Mouse (Mus musculus): ENCODE measurements around the gene Prkce. TPM values are rescaled to one million over a fixed set of nuclear protein-coding genes. Genes with fewer than 3 reads are reported as not detected.

The Prkce gene
- polyA plus RNA-seq, 1 experiment from 2014 or later, result 6.2 TPM

- H3K4me2 ChIP-seq, result no peak overlapping the region
- no peak for ATAC-seq (ENCODE audit: extremely low read depth, insufficient number of reproducible peaks, low FRiP score, low TSS enrichment)
- no peak overlapping the region for H3K4me3 ChIP-seq
- 82% methylated on average over 17 of the region's 17 CpGs for WGBS
- peaks cover 74% of the 10 kb centered on the region for H3K4me1 ChIP-seq
- no peaks in the 10 kb centered on the region for H3K27me3 ChIP-seq (replicated peaks)
- peak overlapping the region; percentile 95 for H3K27ac ChIP-seq (replicated peaks)
- no peaks in the 10 kb centered on the region for H3K36me3 ChIP-seq
- no peaks in the 10 kb centered on the region for H3K9me3 ChIP-seq
- H3K9ac ChIP-seq, result no peak overlapping the region
Measured at GRCm38 (mm10) chr17:86304923-86305630, 137.5 kb downstream of the Prkce start.

- H3K27me3 ChIP-seq (replicated peaks), result no peaks in the 10 kb centered on the region
- no peak for ATAC-seq (ENCODE audit: extremely low read depth, insufficient number of reproducible peaks, low FRiP score, low TSS enrichment)
- peak overlapping the region; percentile 29; the same call in 1 of the 2 replicates for H3K9ac ChIP-seq
- no peak overlapping the region for H3K4me3 ChIP-seq
- 68% methylated on average over 7 of the region's 7 CpGs for WGBS
- no peaks in the 10 kb centered on the region for H3K36me3 ChIP-seq
- H3K4me2 ChIP-seq, result no peak overlapping the region
- no peak overlapping the region for H3K27ac ChIP-seq (replicated peaks)
- no peaks in the 10 kb centered on the region for H3K9me3 ChIP-seq
- H3K4me1 ChIP-seq, result peaks cover 72% of the 10 kb centered on the region
Measured at GRCm38 (mm10) chr17:86306161-86306560, 138.6 kb downstream of the Prkce start.

DNA sequence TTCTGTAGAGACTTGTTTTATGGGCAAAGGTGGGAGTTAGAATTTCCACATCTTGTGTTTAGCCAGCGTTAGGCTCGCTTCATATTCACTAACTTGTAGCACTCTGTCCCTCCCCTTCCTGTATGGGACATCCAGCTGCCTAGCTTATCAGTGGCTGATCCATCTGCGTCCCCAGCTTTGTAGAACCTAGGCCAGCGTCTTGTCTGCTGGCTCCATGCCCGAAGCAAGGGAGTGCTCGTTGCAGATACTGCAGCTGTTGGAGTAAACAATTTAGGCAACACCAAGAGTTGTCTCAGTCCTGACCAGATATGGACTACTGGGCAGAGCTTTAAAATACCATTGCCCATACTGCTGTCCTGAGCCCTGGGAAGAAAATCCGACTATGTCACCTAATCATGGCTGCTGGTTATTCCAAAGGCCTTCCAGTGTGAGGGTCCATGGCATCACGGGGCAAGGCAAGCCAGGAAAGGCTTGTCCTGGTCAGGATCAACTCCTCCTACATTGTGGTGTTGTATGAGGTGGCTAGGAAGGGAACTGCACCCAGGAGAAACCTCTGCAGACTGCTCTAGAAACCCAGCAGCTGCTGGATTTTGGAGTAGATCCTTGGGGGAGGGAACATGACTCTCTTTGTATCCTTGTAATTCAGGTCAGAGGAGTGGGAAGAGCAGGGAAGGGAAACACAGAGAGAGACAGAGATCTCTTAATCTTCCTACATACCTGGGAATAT is 146.0 kb downstream of the Prkce start:
- Histone ChIP-seq H3K27me3 (replicated peaks) (no peaks in the 10 kb centered on the region), H3K27ac (replicated peaks) (peak overlapping the region; percentile 54), H3K9ac (no peak overlapping the region), H3K4me3 (no peak overlapping the region), H3K4me1 (peaks cover 48% of the 10 kb centered on the region), H3K36me3 (no peaks in the 10 kb centered on the region), H3K4me2 (0 out of 2 replicates have a peak overlapping the region, but pooled peaks have one; percentile 1), H3K9me3 (no peaks in the 10 kb centered on the region)
- 26% methylated on average over 8 of the region's 8 CpGs for WGBS
- ATAC-seq (ENCODE audit: extremely low read depth, insufficient number of reproducible peaks, low FRiP score, low TSS enrichment), result no peak

DNA sequence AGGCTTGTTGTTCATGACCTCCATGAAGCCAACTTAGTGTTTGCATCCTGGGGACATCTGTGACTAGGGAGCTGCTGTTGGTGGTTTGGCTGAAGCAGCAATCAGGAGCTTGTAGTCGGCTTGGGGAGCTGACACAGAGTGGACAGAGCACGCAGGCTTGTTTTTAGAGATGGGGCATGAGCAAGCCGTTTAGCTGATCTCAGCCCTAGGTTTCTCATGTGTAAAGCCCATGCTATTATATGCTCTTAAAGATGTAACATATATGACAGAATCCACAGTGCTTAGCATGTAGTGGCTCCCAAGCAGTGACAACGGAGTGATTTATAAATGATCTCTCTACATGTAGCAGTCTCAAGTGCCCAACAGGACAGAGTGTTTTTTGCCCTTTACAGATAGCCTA is 148.3 kb downstream of the Prkce start:
- Histone ChIP-seq H3K4me1 (peaks cover 38% of the 10 kb centered on the region), H3K4me2 (no peak overlapping the region), H3K4me3 (no peak overlapping the region), H3K9me3 (0 out of 2 replicates have a peak, but pooled peaks cover 3% of the 10 kb centered on the region), H3K27me3 (replicated peaks) (no peaks in the 10 kb centered on the region), H3K36me3 (no peaks in the 10 kb centered on the region), H3K9ac (no peak overlapping the region), H3K27ac (replicated peaks) (no peak overlapping the region)
- no peak for ATAC-seq (ENCODE audit: extremely low read depth, insufficient number of reproducible peaks, low FRiP score, low TSS enrichment)
- 81% methylated on average over 4 of the region's 4 CpGs for WGBS

DNA sequence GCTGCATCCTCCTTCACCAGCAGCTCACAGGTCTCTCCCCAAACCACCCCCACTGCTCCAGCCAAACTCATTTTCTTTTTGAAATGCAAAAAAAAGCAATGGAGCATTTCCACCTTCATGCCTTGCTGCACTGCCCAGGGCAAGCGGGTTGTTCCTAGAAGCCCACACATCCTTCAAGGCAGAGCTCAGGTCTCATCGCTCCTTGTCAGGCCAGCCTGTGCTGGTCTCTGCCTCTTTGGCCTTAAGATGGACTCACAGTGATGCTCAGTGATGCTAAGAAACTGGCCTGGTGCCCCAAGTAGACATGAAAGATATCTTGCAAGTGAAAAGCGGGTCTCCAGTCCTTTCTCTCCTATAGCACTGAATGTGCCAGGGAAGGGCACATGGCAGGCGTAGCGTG is 149.2 kb downstream of the Prkce start:
- Histone ChIP-seq H3K9me3 (0 out of 2 replicates have a peak, but pooled peaks cover 3% of the 10 kb centered on the region), H3K27me3 (replicated peaks) (no peaks in the 10 kb centered on the region), H3K4me3 (no peak overlapping the region), H3K4me2 (no peak overlapping the region), H3K4me1 (peaks cover 31% of the 10 kb centered on the region), H3K9ac (no peak overlapping the region), H3K36me3 (no peaks in the 10 kb centered on the region), H3K27ac (replicated peaks) (no peak overlapping the region)
- no peak for ATAC-seq (ENCODE audit: extremely low read depth, insufficient number of reproducible peaks, low FRiP score, low TSS enrichment)
- WGBS, result 92% methylated on average over 5 of the region's 5 CpGs

DNA sequence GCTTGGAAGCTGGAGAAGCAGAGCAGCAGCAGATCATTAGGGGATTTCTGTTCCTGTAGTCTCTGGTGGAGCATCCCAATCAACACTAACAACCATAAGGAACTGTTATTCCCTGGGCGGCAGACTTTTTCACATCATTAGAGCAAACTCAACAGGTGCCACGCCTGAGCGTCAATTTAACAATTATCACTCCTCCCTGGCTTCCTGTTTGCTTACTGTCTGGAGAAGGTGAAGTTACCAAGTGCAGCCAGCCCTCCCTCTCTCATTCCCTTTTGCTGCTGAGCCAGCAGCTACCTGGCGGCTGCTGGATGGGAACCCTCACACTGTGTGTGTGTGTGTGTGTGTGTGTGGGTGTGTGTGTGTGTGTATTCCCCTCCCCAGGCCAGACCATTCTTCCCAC is 149.6 kb downstream of the Prkce start:
- Histone ChIP-seq H3K4me1 (peaks cover 30% of the 10 kb centered on the region), H3K4me2 (no peak overlapping the region), H3K27ac (replicated peaks) (no peak overlapping the region), H3K9me3 (0 out of 2 replicates have a peak, but pooled peaks cover 3% of the 10 kb centered on the region), H3K36me3 (no peaks in the 10 kb centered on the region), H3K4me3 (no peak overlapping the region), H3K27me3 (replicated peaks) (no peaks in the 10 kb centered on the region), H3K9ac (no peak overlapping the region)
- 75% methylated on average over 4 of the region's 4 CpGs for WGBS
- ATAC-seq (ENCODE audit: extremely low read depth, insufficient number of reproducible peaks, low FRiP score, low TSS enrichment), result no peak

- Histone ChIP-seq H3K27me3 (replicated peaks) (no peaks in the 10 kb centered on the region), H3K9me3 (0 out of 2 replicates have a peak, but pooled peaks cover 3% of the 10 kb centered on the region), H3K4me2 (no peak overlapping the region), H3K4me3 (no peak overlapping the region), H3K36me3 (no peaks in the 10 kb centered on the region), H3K27ac (replicated peaks) (no peak overlapping the region), H3K4me1 (peaks cover 36% of the 10 kb centered on the region), H3K9ac (no peak overlapping the region)
- 93% methylated on average over 13 of the region's 13 CpGs for WGBS
- no peak for ATAC-seq (ENCODE audit: extremely low read depth, insufficient number of reproducible peaks, low FRiP score, low TSS enrichment)
Measured at GRCm38 (mm10) chr17:86319967-86320602, 152.5 kb downstream of the Prkce start.

DNA sequence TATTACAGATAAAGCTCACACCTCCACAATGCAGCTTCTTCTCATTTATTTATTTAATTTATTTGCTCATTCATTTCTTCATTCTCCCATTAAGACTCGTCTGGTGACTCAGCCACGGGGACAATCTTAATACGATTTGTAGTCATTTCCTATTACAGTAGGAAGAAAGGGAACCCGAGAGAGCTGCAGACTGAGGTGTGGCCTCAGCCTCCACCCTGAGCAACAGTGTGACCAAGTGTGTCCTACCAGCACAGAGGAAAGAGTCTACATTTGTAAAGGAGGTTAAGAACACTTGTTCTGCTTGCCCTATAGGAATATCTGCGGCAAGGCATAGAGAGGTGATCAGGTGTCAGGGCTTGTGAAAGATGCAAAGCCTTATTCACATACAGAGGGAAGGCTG is 155.3 kb downstream of the Prkce start:
- H3K9ac ChIP-seq, result no peak overlapping the region
- peaks cover 54% of the 10 kb centered on the region for H3K4me1 ChIP-seq
- 0 out of 2 replicates have a peak, but pooled peaks cover 3% of the 10 kb centered on the region for H3K9me3 ChIP-seq
- H3K27me3 ChIP-seq (replicated peaks), result no peaks in the 10 kb centered on the region
- no peak overlapping the region for H3K27ac ChIP-seq (replicated peaks)
- H3K4me2 ChIP-seq, result no peak overlapping the region
- ATAC-seq (ENCODE audit: extremely low read depth, insufficient number of reproducible peaks, low FRiP score, low TSS enrichment), result no peak
- H3K36me3 ChIP-seq, result no peaks in the 10 kb centered on the region
- no peak overlapping the region for H3K4me3 ChIP-seq
- WGBS, result 66% methylated on average over 5 of the region's 5 CpGs

- Histone ChIP-seq H3K36me3 (no peaks in the 10 kb centered on the region), H3K9ac (no peak overlapping the region), H3K27me3 (replicated peaks) (no peaks in the 10 kb centered on the region), H3K4me1 (peaks cover 59% of the 10 kb centered on the region), H3K27ac (replicated peaks) (0 out of 2 replicates have a peak overlapping the region, but pooled peaks have one; percentile 36), H3K4me3 (no peak overlapping the region), H3K9me3 (0 out of 2 replicates have a peak, but pooled peaks cover 3% of the 10 kb centered on the region), H3K4me2 (no peak overlapping the region)
- 51% methylated on average over 4 of the region's 4 CpGs for WGBS
- no peak for ATAC-seq (ENCODE audit: extremely low read depth, insufficient number of reproducible peaks, low FRiP score, low TSS enrichment)
Measured at GRCm38 (mm10) chr17:86323310-86323709, 155.7 kb downstream of the Prkce start.

GRCm38 (mm10) chr17:86323909-86324686 is 156.5 kb downstream of the Prkce start:
- peak overlapping the region; percentile 36; the same call in 1 of the 2 replicates for H3K27ac ChIP-seq (replicated peaks)
- H3K36me3 ChIP-seq, result no peaks in the 10 kb centered on the region
- 56% methylated on average over 6 of the region's 6 CpGs for WGBS
- H3K9ac ChIP-seq, result peak overlapping the region; percentile 14; the same call in 1 of the 2 replicates
- peaks cover 67% of the 10 kb centered on the region for H3K4me1 ChIP-seq
- ATAC-seq (ENCODE audit: extremely low read depth, insufficient number of reproducible peaks, low FRiP score, low TSS enrichment), result no peak
- no peak overlapping the region for H3K4me2 ChIP-seq
- 0 out of 2 replicates have a peak, but pooled peaks cover 3% of the 10 kb centered on the region for H3K9me3 ChIP-seq
- H3K27me3 ChIP-seq (replicated peaks), result no peaks in the 10 kb centered on the region
- H3K4me3 ChIP-seq, result no peak overlapping the region

Data from heart, embryonic 13.5 days (tissue).